Mouse (Mus musculus) heart, embryonic 12.5 days (tissue): ENCODE measurements at regions not wholly inside any gene's neighbourhood (a gene's known extent, or its start where the extent isn't known, plus 50 kb on each side); places are given as distances from the start of the nearest gene placed in this dataset.

ENCODE experiments used
- ATAC-seq: fragments of 200-750 bp; cut with Nextera tagmentation; 2 replicates; pipeline ENCODE4 v1.8.0; 2017; ENCODE audit warnings: moderate TSS enrichment, moderate library complexity; ENCODE audit not compliant: insufficient number of reproducible peaks, low FRiP score
- H3K27ac ChIP-seq: fragments of 300-500 bp; sonication (generic); 2 replicates; pipeline ENCODE4 v1.5.1; 2016; ENCODE audit warnings: mild to moderate bottlenecking, moderate library complexity; ENCODE audit not compliant: poor library complexity, severe bottlenecking
- H3K27me3 ChIP-seq: fragments of 300-500 bp; sonication (generic); replicated peaks from 2 replicates; pipeline ENCODE4 v1.6.1; 2016; ENCODE audit warnings: mild to moderate bottlenecking, moderate library complexity
- H3K36me3 ChIP-seq: fragments of 300-500 bp; sonication (generic); 2 replicates; pipeline ENCODE4 v1.6.1; 2016; ENCODE audit warnings: mild to moderate bottlenecking, moderate library complexity
- H3K4me1 ChIP-seq: fragments of 300-500 bp; sonication (generic); replicated peaks from 2 replicates; pipeline ENCODE4 v1.6.1; 2016; ENCODE audit warnings: mild to moderate bottlenecking
- H3K4me2 ChIP-seq: fragments of 300-500 bp; sonication (generic); 2 replicates; pipeline ENCODE4 v1.6.1; 2016; ENCODE audit warnings: mild to moderate bottlenecking, moderate library complexity
- H3K4me3 ChIP-seq: fragments of 300-500 bp; sonication (generic); 2 replicates; pipeline ENCODE4 v1.5.1; 2016; ENCODE audit warnings: mild to moderate bottlenecking
- H3K9ac ChIP-seq: fragments of 300-500 bp; sonication (generic); 2 replicates; pipeline ENCODE4 v1.6.1; 2016; ENCODE audit warnings: mild to moderate bottlenecking, moderate library complexity
- H3K9me3 ChIP-seq: fragments of 300-500 bp; sonication (generic); replicated peaks from 2 replicates; pipeline ENCODE4 v1.6.1; 2016; ENCODE audit warnings: mild to moderate bottlenecking, moderate library complexity
- WGBS: fragments of 180-500 bp; shearing (Covaris S2); methylation state at CpG from one replicate; pipeline ENCODE4 v1.1.7; 2016; 5-methylcytosine and 5-hydroxymethylcytosine counted together

DNA sequence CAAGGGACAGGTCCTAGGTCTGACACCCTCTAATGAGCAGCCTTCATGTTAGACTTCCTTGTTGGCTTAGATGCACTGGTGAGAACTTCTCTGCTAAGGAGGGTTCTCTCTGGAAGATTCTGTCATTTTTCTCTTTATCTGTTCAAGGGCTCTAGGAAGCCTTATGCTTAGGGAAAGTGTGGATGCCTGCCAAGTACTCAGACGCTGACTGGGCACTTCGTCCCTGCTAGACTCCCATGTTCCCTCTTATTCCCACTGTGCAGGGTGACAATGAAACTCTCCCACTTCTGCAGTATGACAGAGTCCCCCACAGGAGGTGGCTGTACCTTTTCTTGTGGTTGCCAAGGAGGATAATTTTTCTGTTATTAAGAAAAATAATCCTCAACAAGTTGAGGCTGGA is 470.8 kb downstream of the Gm10295 start:
- Histone ChIP-seq H3K9me3 (no peaks in the 10 kb centered on the region), H3K4me2 (no peak overlapping the region), H3K4me1 (no peaks in the 10 kb centered on the region), H3K27me3 (0 out of 2 replicates have a peak, but pooled peaks cover under 1% of the 10 kb centered on the region), H3K36me3 (no peaks in the 10 kb centered on the region), H3K9ac (no peak overlapping the region), H3K4me3 (no peak overlapping the region), H3K27ac (no peak overlapping the region)
- ATAC-seq: no peak
- 25% methylated on average over 2 of the region's 2 CpGs for WGBS

DNA sequence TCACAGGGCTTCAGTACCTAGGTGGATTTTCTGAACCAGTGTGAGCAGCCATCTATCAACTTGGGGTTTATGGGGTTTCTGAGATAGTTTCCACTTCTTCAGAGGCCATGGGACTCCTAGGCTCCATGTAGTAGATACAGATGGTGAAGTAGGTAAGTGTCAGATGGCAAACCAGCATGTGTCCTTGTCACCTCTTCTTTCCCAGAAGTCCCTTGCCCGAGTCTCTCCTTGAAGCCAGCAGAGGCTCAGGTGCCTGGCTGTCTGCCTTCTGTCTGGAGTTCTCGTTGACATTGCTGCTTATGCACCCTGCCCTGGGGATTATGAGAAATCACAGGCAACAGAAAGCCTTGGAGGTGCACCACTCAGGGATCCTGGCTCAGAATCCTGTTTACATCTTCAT is 476.9 kb downstream of the Gm10295 start:
- Histone ChIP-seq H3K36me3 (no peaks in the 10 kb centered on the region), H3K9me3 (no peaks in the 10 kb centered on the region), H3K4me1 (peaks cover 14% of the 10 kb centered on the region), H3K9ac (no peak overlapping the region), H3K27ac (no peak overlapping the region), H3K4me2 (no peak overlapping the region), H3K4me3 (no peak overlapping the region), H3K27me3 (0 out of 2 replicates have a peak, but pooled peaks cover 14% of the 10 kb centered on the region)
- ATAC-seq: no peak
- 40% methylated on average over 2 of the region's 2 CpGs for WGBS

DNA sequence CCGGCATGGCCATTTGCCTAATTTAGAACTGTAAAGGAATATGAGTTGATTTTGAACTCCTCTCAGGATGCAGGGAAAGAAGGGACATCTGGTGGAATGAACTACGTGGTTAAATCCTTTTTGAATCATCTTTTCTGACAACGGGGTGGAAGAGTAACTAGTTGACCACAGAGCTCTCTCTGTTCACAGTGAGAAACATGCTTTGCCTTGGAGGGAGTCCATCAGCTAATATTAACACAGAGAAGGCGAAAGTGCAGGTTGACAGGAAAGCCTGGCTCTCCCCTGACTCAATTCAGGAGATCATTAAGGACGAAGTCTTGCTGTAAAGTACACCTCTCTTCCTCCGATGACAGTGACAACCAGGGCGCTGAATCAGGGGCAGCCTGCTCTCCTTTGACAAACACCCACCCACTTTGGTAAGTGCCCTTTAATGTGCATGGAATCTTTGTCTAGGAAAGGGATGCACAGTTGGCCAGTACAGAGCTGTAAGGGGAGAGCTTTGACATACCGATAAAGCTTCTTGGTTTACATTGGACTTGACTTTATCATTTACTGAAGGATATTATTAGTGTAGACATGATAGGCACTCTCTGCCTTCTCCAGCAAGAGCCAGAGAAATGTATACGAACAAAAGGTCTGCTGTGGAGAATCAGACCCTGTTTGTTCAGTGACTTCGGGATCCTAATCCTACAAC is 480.3 kb downstream of the Gm10295 start:
- no peaks in the 10 kb centered on the region for H3K36me3 ChIP-seq
- peaks cover 14% of the 10 kb centered on the region for H3K4me1 ChIP-seq
- 37% methylated on average over 10 of the region's 10 CpGs for WGBS
- H3K4me2 ChIP-seq: peak overlapping the region; percentile 11
- H3K9me3 ChIP-seq: no peaks in the 10 kb centered on the region
- H3K9ac ChIP-seq: no peak overlapping the region
- no peak overlapping the region for H3K27ac ChIP-seq
- 0 out of 2 replicates have a peak, but pooled peaks cover 17% of the 10 kb centered on the region for H3K27me3 ChIP-seq
- no peak overlapping the region for H3K4me3 ChIP-seq
- ATAC-seq: peak; percentile 68

DNA sequence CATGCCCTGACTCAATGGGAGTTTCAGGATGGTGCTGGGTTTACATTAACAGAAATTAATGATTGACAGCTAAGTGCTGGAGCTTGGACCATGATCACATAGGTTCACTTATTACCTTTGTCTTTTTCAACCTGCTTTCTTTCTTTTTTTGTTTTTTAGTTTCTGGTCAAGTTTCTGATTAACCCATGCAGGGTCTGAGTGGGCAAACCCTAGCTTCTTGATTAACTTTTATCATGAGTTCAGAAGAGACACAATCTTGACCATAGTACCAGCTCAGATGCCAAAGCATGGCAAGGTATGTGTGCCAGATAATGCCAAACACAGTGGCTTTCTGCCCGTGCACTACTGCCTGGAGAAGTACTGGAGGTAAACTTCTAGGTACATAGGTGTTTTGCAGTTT is 482.2 kb downstream of the Gm10295 start:
- 76% methylated on average over 1 of the region's 1 CpGs for WGBS
- Histone ChIP-seq H3K4me3 (no peak overlapping the region), H3K27me3 (0 out of 2 replicates have a peak, but pooled peaks cover 9% of the 10 kb centered on the region), H3K9ac (no peak overlapping the region), H3K9me3 (no peaks in the 10 kb centered on the region), H3K4me1 (peaks cover 14% of the 10 kb centered on the region), H3K36me3 (no peaks in the 10 kb centered on the region), H3K4me2 (no peak overlapping the region), H3K27ac (no peak overlapping the region)
- ATAC-seq: no peak

DNA sequence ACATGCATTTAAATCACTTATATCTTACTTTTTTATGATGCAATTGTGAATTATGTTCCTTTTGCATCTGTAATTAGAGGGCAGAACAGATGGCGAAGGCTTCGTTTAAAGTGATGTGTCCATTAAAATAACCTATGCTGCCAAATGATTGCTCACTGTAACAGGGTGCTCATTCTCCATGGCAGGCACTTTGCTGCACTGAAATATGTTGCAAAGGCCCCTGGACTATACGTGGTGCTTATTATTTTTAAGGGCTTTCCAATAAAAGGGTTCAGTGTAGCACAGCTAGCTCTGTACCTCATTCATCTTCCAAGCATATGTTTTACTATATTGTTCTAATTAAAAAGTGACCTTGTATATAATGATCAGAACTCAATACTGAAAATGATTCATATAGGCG is 491.3 kb downstream of the Gm10295 start:
- Histone ChIP-seq H3K4me1 (no peaks in the 10 kb centered on the region), H3K36me3 (no peaks in the 10 kb centered on the region), H3K9me3 (no peaks in the 10 kb centered on the region), H3K4me2 (no peak overlapping the region), H3K27ac (no peak overlapping the region), H3K9ac (no peak overlapping the region), H3K4me3 (no peak overlapping the region), H3K27me3 (no peaks in the 10 kb centered on the region; the same call in 1 of the 2 replicates)
- no peak for ATAC-seq
- WGBS: 88% methylated on average over 4 of the region's 4 CpGs

DNA sequence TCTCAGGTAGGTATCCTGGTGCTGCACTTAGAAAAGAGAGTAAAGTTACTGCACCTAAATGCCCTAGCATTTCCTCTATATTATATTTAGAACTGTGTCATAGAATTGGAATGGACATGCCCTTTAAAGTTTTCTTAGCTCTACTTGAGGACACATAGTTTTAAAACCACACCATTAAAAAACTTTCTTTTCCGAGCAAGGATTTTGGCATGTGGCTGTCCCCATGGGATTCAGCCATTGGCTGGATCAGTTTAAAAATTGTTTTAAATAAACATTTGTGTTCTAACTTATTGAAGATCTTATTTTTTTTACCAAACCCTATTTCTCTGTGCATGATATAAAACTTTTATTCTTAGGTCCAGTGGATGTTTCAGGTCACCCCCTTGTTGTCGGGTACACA is 484.2 kb upstream of the Nr2f2 start:
- H3K27me3 ChIP-seq: no peaks in the 10 kb centered on the region
- no peak overlapping the region for H3K4me2 ChIP-seq
- H3K4me1 ChIP-seq: no peaks in the 10 kb centered on the region
- no peak overlapping the region for H3K9ac ChIP-seq
- no peaks in the 10 kb centered on the region for H3K9me3 ChIP-seq
- no peaks in the 10 kb centered on the region for H3K36me3 ChIP-seq
- ATAC-seq: no peak
- no peak overlapping the region for H3K4me3 ChIP-seq
- H3K27ac ChIP-seq: no peak overlapping the region
- WGBS: 89% methylated on average over 2 of the region's 2 CpGs

DNA sequence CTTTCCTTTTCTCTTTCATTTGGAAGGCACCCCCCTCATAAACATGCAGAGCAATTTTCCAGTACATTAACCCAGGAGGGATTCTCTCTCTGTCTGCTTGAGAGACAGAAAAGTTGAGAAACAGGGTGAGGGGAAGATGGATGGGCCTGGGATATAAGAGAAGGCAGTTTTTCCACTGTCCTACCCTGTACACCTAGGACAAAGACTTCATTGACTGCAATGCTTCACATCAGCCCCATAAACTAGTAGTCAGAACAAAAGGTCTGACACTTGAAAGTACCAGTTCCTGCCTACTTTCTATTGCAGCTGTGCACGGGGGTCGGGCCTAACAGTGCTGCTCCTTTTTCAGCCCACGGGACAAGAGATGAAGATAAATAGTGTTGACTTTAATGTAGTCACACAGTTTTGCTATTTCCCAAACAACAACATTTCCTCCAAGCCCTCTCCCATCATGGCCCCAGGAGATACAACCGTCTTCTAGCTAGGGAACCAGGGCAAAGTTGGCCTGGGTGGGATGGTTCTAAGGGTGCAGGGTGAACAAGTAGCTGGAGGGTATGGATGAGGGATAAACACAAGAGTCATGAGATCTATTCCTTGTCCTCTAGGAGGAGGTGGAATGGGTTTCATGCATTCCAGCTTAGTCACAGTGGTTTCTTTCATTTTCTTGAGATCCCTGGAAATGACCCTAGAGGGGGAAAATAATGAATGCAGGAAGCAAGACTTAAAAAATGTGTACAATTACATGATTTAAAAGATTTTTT is 481.7 kb upstream of the Nr2f2 start:
- H3K9ac ChIP-seq: no peak overlapping the region
- H3K36me3 ChIP-seq: no peaks in the 10 kb centered on the region
- no peaks in the 10 kb centered on the region for H3K4me1 ChIP-seq
- H3K9me3 ChIP-seq: no peaks in the 10 kb centered on the region
- no peak overlapping the region for H3K27ac ChIP-seq
- H3K4me2 ChIP-seq: no peak overlapping the region
- WGBS: 72% methylated on average over 4 of the region's 4 CpGs
- H3K4me3 ChIP-seq: no peak overlapping the region
- no peak for ATAC-seq
- H3K27me3 ChIP-seq: no peaks in the 10 kb centered on the region

DNA sequence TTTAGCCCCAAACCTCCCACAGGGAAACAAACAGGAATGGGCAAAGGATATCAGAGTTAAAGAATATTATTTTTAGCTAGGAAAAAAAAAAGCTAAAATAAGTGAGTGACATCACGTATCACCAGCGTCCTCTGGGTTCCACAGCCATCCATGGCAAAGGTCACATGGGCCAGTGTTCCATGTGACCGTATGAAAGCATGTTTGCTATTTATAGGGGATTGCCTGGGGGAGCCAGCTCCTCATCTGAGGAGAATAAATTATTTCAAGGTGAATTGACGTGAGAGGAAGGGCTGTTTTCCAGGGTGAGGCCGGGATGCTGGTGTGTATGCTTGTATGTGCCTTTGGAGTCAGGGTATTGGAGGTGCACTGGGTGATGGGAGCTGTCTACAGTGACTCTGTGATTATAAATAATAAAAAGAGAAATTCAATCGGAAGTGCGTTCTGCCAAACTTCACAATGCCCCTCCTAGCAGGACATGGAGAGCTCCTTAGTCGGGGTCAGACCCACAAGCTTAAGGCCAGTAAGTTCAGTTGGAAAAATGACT is 481.0 kb upstream of the Nr2f2 start:
- WGBS: 72% methylated on average over 8 of the region's 8 CpGs
- H3K27me3 ChIP-seq: no peaks in the 10 kb centered on the region
- no peaks in the 10 kb centered on the region for H3K36me3 ChIP-seq
- H3K9me3 ChIP-seq: no peaks in the 10 kb centered on the region
- H3K4me2 ChIP-seq: no peak overlapping the region
- H3K9ac ChIP-seq: no peak overlapping the region
- no peak overlapping the region for H3K4me3 ChIP-seq
- no peak for ATAC-seq
- no peak overlapping the region for H3K27ac ChIP-seq
- H3K4me1 ChIP-seq: no peaks in the 10 kb centered on the region

DNA sequence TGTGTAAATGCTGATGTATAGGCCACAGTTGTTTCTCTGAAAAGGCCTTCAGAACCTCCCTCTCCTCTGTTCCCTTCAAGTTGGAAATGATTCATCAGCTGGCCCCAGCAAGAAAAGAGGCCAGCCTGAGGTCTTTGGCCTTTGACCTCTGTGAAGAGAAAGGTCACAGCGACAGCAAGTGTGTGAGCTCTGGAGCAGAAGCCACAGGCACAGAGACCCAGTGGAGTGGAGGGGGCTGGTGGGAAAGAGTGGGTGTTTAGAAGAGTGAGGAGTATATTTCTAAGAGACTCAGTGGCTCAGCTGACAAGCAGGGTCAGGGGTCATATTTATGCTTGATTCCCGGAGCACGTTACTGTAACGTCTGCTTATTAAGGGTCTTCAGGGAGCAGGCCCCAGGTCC is 479.5 kb upstream of the Nr2f2 start:
- no peak overlapping the region for H3K9ac ChIP-seq
- 50% methylated on average over 4 of the region's 4 CpGs for WGBS
- no peak for ATAC-seq

DNA sequence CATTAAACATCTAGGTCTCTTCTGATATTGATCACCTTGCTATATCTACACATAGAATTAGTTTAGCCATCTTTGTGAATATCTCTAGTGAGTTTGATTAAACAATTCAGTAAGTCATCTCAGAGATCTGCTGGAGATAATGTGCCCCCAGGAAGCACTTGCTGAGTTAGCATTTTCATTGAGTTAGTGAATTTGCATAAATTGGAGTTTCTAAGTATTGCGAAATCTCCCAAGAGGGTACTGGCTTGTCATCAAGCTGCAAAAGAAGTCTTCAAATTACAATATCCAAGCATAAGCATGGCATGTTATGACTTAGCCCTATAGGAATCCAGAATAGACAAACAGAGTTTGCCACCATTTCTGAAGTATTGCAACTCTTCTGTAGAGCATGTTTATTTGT is 473.6 kb upstream of the Nr2f2 start:
- H3K4me2 ChIP-seq: no peak overlapping the region
- no peaks in the 10 kb centered on the region for H3K36me3 ChIP-seq
- no peak overlapping the region for H3K9ac ChIP-seq
- no peak overlapping the region for H3K4me3 ChIP-seq
- no peak for ATAC-seq
- no peak overlapping the region for H3K27ac ChIP-seq
- H3K27me3 ChIP-seq: no peaks in the 10 kb centered on the region
- WGBS: 85% methylated on average over 1 of the region's 1 CpGs
- no peaks in the 10 kb centered on the region for H3K9me3 ChIP-seq
- H3K4me1 ChIP-seq: peaks cover 2% of the 10 kb centered on the region

More for the DNA sequence above, 479.5 kb upstream of the Nr2f2 start:
- Histone ChIP-seq H3K4me1 (no peaks in the 10 kb centered on the region), H3K27me3 (no peaks in the 10 kb centered on the region), H3K4me2 (no peak overlapping the region), H3K27ac (no peak overlapping the region), H3K36me3 (no peaks in the 10 kb centered on the region), H3K9me3 (no peaks in the 10 kb centered on the region), H3K4me3 (no peak overlapping the region)

DNA sequence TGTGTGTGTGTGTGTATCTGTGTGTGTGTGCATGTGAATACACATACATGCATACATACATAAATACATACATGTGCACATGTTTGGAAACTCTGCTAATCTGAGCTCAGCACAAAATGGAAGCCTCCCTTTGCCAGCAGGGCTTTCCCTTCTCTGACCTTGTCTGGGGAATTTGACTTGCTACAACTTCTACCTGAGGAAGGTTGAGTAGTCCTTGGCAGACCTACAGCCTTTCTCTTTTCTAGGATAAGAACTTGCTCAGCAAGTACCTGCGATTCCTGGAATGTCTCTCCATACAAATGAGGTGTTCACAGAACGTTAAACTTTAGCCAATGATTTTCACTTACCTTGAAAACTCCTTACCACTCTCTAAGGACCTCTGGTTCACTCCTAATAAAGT is 472.7 kb upstream of the Nr2f2 start:
- 75% methylated on average over 2 of the region's 2 CpGs for WGBS
- no peak for ATAC-seq
- Histone ChIP-seq H3K36me3 (no peaks in the 10 kb centered on the region), H3K9me3 (no peaks in the 10 kb centered on the region), H3K4me2 (no peak overlapping the region), H3K9ac (no peak overlapping the region), H3K27me3 (no peaks in the 10 kb centered on the region), H3K4me1 (peaks cover 11% of the 10 kb centered on the region), H3K27ac (no peak overlapping the region), H3K4me3 (no peak overlapping the region)
